Mouse (Mus musculus): ENCODE measurements at regions not wholly inside any gene's neighbourhood (a gene's known extent, or its start where the extent isn't known, plus 50 kb on each side); places are given as distances from the start of the nearest gene placed in this dataset.

GRCm38 (mm10) chr12:12619431-12619830, 322.3 kb downstream of the Mycn start:
- DNase-seq, result no peak

DNA sequence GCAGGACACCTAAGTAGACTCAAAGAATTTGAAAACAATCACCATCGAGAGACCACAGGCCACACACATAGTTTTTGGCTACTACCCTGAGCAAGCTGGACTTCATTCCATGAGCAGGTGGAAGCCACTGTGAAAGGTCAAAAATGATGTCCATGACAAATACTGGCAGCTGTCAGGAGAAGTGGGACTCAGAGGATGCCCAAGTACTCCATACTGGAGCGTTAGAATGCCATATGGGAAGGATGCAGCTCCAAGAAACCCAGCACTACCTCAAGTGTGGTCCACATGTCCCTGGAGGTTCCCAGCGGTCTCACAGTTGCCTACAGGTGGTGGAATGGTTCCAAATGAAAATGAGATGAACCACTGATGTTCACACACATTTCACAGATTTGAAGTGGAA, 329.2 kb downstream of the Mycn start:
- DNase-seq, result no peak

DNA sequence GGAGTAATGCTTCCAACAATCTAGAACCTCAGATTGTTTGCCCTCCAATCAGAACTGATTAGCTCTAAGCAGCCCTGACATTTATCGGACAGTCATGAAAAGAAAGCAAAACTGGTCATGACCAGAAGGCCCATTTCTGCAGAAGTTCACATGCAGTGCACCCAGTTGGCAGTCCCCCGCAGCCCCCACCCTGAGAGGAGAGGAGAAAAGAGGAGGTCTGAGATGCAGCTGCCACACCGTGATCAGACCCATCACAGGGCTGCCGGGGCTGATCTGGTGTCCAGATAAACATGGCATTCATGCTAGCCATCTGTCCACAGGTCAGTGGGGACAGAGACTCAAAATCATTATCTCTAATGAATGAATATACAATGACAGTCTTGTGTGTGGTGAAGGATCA, 330.9 kb downstream of the Mycn start:
- no peak for DNase-seq

- DNase-seq, result no peak
Observed at GRCm38 (mm10) chr12:12607995-12608394, 333.7 kb downstream of the Mycn start.

DNA sequence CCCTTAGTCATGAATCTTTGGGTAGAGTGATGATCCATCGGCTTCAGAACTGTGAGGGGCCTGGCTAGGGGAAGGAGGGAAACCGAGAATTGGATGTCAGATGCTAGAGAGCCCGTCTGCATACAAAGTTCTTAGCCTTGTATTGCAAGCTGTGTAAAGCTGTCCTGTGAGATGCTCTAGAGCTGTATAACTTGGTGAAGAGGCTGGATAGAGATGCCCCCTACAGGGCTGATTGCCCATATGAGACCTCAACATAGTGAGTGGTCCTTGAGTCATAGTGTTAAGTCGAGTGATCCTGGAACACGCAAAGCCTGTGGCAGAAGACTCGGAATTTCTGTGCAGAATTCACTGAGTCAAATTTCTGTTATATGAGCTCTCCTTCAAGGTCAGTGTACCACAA, 334.8 kb downstream of the Mycn start:
- no peak for DNase-seq

DNA sequence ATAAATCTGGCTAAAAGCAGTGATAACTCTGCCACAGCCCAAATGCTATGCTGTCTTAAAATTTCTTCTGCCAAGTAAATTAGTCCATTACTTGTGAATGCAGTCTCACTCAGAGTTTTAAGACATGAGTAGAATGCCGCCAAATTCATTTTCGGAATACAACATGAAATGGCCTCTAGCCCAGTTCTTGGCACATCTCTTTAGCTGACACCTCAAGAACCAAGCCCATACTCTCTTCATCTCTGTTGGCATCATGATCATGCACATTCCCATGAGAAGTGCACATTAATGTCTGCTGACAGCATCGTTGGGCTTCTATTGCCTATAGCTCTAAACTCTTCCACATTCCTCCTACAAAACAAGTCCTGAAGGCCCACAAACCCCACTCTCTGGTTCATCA, 336.2 kb downstream of the Mycn start:
- no peak for DNase-seq

- DNase-seq, result no peak
Observed at GRCm38 (mm10) chr12:12601362-12601761, 339.4 kb downstream of the Fam49a start.

- no peak for DNase-seq
Observed at GRCm38 (mm10) chr12:12595399-12595798, 333.5 kb downstream of the Fam49a start.

GRCm38 (mm10) chr12:12594567-12594966, 332.6 kb downstream of the Fam49a start:
- DNase-seq, result no peak

DNA sequence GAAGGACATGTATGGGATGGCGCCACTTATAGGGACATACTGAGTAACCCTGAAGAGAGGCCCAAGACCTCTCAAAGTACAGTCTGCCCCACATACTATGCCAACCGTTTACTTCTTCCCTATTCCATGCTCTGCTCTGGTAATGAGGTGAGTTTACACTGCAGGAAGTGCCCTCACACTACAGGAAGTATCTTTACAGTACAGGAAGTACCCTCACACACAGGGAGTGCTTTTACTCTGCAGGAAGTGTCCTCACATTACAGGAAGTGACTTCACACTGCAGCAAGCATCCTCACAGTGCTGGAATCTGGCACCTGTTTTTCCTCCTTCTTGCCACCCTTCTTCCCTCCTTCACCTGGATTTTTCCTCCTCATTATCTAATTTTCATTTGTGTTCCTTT, 331.4 kb downstream of the Fam49a start:
- DNase-seq, result no peak

- DNase-seq, result no peak
Observed at GRCm38 (mm10) chr12:12590753-12591291, 328.9 kb downstream of the Fam49a start.

DNA sequence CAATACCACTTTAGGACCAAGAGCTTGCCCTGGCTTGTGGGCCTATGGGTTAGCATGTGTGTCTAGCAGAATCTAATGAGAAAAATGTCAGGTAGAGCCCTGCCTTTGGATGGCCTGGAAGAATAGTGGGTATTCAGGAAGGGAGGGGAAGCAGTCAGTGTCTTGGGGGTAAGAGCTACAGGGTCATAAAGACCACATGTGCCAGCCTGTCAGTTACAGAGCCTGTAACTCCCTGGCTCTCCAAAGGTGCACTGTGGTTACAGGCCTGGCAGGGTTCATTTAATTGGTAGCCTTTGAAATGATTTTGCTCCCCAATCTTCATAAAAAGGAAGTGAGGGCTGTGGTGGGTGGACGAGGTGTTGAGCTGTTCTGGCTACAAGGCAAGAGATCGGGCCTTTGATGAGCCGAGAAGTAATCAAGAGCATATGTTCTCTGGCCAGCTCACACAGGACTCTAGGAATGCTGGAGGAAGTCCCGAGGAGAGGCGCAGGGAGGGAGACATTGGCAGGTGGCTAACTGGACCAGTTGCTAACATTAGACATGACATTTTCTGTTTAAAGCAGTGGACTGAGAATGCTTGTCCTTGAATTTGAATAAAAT, 326.9 kb downstream of the Fam49a start:
- DNase-seq, result no peak

- DNase-seq, result no peak
Observed at GRCm38 (mm10) chr12:12586436-12586835, 324.5 kb downstream of the Fam49a start.

DNA sequence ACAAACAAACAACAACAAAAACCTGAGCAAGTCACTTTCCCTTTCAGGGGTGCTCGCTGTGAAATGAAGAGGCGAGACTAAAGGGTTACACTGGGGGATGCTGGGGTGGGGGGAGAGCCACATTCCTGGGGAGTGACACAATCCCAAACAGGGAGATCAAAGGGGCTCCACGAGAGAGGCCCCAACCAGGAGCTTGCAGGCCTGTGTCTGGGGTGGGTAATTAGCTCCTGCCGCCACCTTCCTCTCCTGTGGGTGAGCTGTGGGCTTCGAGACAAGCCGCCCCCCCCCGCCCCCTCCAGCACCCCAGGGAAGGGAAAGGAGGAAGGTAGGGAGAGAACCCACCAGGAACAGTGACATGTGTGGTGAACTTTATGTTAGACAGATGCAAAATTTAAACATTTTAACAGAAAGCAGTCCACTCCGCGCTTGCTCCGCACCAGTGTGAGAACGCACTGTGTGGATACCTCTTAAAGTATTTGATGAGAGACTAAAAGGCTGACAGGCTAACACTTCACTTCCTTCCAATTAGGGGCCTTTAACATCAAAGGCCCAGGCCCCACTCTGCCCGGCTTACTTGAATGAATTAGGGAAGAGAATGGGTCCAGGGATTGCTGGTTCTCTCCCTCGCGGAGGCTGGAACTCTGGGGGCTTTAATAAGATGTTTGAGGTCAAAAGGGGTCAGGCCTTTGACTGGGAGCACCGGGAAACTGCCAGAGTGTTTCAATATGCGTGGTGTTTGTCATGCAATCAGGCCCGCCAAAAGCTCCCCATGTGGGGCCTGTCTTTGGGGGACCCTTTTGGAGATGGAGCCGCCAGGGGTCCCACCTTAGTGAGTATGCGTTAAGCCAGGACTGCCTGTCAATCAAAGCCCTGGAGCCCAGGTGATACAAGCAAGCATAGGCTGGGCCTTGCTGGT, 319.6 kb downstream of the Fam49a start:
- no peak for DNase-seq

DNA sequence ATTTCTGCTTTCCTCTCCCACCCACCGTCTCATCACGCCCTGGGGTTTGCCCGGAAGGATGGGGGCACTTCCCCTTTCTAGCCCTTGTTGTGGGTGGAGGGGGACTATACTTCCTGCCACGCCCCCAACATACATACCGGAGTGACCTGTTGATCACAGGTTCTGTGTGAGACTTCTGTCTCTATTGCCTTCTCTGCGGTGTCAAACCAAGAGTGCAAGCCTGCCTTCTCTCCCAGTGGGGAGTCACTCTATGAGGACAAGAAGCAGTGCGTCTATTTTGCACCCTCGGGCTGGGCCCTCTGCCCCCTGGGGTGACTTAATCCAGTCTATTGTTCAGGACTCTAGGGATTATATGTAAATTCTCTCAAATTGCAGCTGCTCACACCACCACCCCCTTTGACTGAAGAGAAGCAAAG, 318.8 kb downstream of the Fam49a start:
- DNase-seq, result no peak

DNA sequence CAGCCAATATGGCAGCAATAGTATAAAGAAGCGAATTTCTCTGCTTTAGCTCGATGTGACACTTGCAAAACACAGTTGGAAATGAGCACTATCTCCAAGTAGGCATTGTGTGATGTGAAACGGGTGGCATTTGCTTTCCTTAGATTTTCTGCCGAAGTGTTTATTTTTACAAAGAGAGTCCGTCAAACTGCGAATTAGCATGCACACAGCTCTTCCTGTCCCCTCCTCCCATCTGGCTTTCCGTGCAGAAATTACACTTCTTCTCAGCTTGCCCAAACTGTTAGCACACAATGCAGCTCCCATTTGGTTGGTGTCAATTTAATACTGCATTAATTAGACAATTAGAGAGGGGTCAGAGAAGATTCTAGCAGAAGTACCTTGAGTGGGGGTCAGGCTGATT, 316.3 kb downstream of the Fam49a start:
- no peak for DNase-seq

DNA sequence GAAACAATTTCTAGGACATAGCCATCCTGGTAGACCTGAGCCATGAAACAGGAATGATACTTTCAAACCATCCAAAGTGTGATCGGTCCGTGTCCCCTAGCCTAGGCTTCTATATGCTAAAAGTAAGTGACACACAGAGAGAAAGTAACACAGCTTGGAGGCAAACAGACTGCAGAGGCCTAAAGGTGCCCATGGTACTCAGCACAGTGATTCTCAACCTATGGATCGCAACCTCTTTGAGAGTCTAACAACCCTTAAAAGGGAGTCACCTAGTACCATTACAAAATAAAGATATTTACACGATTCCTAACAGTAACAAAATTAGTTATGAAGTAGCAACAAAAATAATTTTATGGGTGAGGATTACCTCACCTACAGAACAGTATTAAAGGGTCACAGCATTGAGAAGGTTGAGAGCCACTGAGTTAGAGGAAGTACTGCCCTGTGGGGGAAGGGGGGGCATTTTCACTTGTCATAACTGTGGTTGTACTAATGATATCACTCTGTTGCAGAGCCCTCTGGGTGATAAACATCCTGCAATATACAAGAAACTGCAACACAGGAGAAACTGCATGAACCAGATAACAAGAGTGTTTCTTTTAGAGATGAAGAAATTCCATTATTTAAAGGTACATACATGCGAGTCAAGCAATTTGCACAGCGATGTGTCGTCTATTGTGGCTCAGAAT, 308.8 kb downstream of the Fam49a start:
- DNase-seq, result no peak

GRCm38 (mm10) chr12:12567734-12568104, 305.8 kb downstream of the Fam49a start:
- no peak for DNase-seq

DNA sequence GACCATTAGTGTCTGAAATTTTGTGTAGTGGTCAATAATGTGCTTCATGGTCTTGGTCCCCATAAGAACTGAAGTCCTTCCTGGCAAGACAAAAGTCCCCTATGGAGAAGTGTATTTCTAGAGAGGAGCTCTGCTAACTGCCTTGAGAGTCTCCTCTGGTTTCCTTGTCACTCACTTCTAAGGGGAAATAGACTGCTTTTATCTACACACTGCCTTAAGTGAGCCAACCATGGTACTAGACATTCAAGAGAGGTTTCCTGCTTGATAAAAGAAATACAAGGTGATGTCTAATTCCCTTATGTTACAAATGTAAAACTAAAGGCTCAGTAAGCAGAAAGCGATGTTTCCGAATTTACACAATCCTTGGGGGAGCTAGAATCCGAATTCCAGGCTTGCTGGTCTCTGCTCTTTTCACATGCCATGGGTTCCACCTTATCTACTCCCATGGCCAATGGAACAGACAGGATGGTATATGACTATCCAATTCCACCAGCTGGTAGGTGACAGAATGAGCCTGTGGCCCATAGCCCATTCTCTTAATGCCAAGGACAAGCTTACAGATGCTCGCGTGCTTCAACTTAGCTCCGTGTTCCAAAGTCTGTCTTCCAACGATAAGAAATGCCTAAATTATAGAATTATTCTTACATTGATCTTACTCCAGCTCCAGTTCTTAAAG, 305.3 kb downstream of the Fam49a start:
- no peak for DNase-seq

GRCm38 (mm10) chr12:12562267-12562666, 300.3 kb downstream of the Fam49a start:
- DNase-seq, result no peak

GRCm38 (mm10) chr12:12551818-12552217, 289.9 kb downstream of the Fam49a start:
- DNase-seq, result no peak

DNA sequence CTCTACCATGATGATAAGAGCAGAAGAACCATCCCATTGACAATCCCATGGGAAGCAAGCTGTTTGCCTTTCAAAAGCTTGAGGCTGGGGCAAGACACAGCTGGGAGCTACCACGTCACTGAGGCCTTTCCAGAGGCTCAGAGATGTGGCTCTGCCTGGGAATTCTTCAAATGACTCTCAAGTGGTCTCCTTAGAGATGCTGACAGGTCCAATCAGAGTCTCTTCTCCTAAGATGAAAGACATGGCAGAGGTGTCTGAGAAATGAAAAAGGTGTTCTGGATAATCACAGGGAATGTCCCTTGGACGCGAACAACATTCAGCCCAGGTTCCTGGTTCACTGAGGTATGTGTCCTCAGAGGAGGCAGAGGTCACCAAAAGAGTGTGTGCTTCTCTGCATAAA, 287.7 kb downstream of the Fam49a start:
- no peak for DNase-seq

DNA sequence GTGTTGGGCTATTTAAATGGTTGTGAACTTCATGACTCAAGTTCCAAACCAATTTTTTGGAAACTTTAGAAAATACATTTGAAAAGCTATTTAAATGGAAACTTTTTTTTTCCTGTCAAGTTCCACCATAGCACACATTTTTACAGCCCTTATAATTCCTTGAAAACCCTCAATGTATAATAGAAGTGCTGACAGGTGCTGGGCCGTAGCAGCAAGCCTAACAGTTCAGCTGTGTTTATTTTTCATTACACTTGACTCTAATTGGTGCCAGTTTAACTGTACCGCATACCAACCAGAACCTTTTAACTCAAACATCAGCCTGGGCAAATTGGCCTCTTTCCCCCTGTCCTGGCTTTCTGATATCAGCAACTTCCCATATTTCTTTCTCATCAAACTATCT, 286.7 kb downstream of the Fam49a start:
- no peak for DNase-seq
